Mouse (Mus musculus) ovary, postnatal 14 days (tissue): Measurements from ENCODE around the gene Fam19a1.
"Not testable (repeated sequence)": the region's sequence is repeated elsewhere in the genome, so short reads cannot be mapped to it uniquely, and the experiment has no call there.

Source experiments
- DNase-seq: peaks from one replicate; pipeline ENCODE4 v3.0.0; 2022; ENCODE audit warnings: low spot score

The Fam19a1 gene

GRCm38 (mm10) chr6:96112854-96113253 is at the start of gene Fam19a1:
Gene Fam19a1, plus strand, starts transcription at chr6:96113154.
- DNase-seq, result no peak

- no peak for DNase-seq
Measured at GRCm38 (mm10) chr6:96071080-96071479, 41.9 kb upstream of the Fam19a1 start.

- DNase-seq, result no peak
Measured at GRCm38 (mm10) chr6:96071567-96071966, 41.4 kb upstream of the Fam19a1 start.

- no peak for DNase-seq
Measured at GRCm38 (mm10) chr6:96089961-96090360, 23.0 kb upstream of the Fam19a1 start.

GRCm38 (mm10) chr6:96093716-96094115 is 19.2 kb upstream of the Fam19a1 start:
- no peak for DNase-seq

- no peak for DNase-seq
Measured at GRCm38 (mm10) chr6:96098225-96098624, 14.7 kb upstream of the Fam19a1 start.

GRCm38 (mm10) chr6:96111656-96112055 is 1.3 kb upstream of the Fam19a1 start:
- DNase-seq, result no peak

GRCm38 (mm10) chr6:96114151-96114550 is 1.2 kb downstream of the Fam19a1 start:
- no peak for DNase-seq

- no peak for DNase-seq
Measured at GRCm38 (mm10) chr6:96116148-96116533, 3.2 kb downstream of the Fam19a1 start.

- DNase-seq, result peak; percentile 13
Measured at GRCm38 (mm10) chr6:96116534-96117272, 3.7 kb downstream of the Fam19a1 start.

- DNase-seq, result no peak
Measured at GRCm38 (mm10) chr6:96143326-96143725, 30.4 kb downstream of the Fam19a1 start.

GRCm38 (mm10) chr6:96165403-96165802 is 52.4 kb downstream of the Fam19a1 start:
- no peak for DNase-seq

GRCm38 (mm10) chr6:96165818-96166379 is 52.9 kb downstream of the Fam19a1 start, which contains the start of gene 1700123L14Rik:
Gene 1700123L14Rik, minus strand, starts transcription at chr6:96166243.
- DNase-seq, result no peak

- no peak for DNase-seq
Measured at GRCm38 (mm10) chr6:96167031-96167430, 54.1 kb downstream of the Fam19a1 start.

- DNase-seq, result no peak
Measured at GRCm38 (mm10) chr6:96173681-96174080, 60.7 kb downstream of the Fam19a1 start.

GRCm38 (mm10) chr6:96178530-96178929 is 65.6 kb downstream of the Fam19a1 start:
- DNase-seq, result no peak

- no peak for DNase-seq
Measured at GRCm38 (mm10) chr6:96183392-96183791, 70.4 kb downstream of the Fam19a1 start.

- no peak for DNase-seq
Measured at GRCm38 (mm10) chr6:96186517-96186916, 73.6 kb downstream of the Fam19a1 start.

- not testable (repeated sequence) for DNase-seq
Measured at GRCm38 (mm10) chr6:96198991-96199390, 86.0 kb downstream of the Fam19a1 start.

- DNase-seq, result no peak
Measured at GRCm38 (mm10) chr6:96205395-96205794, 92.4 kb downstream of the Fam19a1 start.

GRCm38 (mm10) chr6:96234806-96235205 is 121.9 kb downstream of the Fam19a1 start:
- DNase-seq, result no peak

- no peak for DNase-seq
Measured at GRCm38 (mm10) chr6:96244320-96244719, 131.4 kb downstream of the Fam19a1 start.

GRCm38 (mm10) chr6:96252001-96252400 is 139.0 kb downstream of the Fam19a1 start:
- no peak for DNase-seq

- DNase-seq, result no peak
Measured at GRCm38 (mm10) chr6:96254815-96255214, 141.9 kb downstream of the Fam19a1 start.
